Mouse (Mus musculus): Measurements from ENCODE around the gene BC025920.

- TF ChIP-seq CTCF (conservative IDR thresholded peaks at IDR 0.05 in 1 of 2, IDR thresholded peaks at IDR 0.05 in 1 of 2; ENCODE audit: low read depth in 2 of 2, low read length in 2 of 2) (no peak), POLR2A (IDR thresholded peaks at IDR 0.05; ENCODE audit: low read depth, low read length) (no peak), MXI1 (IDR thresholded peaks at IDR 0.05; ENCODE audit: low read depth, low read length) (no peak), GABPA (IDR thresholded peaks at IDR 0.05; ENCODE audit: insufficient replicate concordance, low read depth, low read length) (no peak), MEF2A (IDR thresholded peaks at IDR 0.05; ENCODE audit: borderline replicate concordance, low read depth, low read length) (no peak), ZNF384 (IDR thresholded peaks at IDR 0.05; ENCODE audit: low read depth, low read length) (no peak), NRF1 (IDR thresholded peaks at IDR 0.05; ENCODE audit: low read depth, low read length) (no peak)
These were observed 9.4 kb downstream of the BC025920 start for GRCm38 (mm10) chr10:81615486-81615885.

All from CH12.LX (cell line).